Mouse (Mus musculus): ENCODE measurements around the gene Cttn. TPM values are rescaled to one million over a fixed set of nuclear protein-coding genes. Genes with fewer than 3 reads are reported as not detected.

Gene Cttn
- total and polyA plus RNA-seq, 3 experiments: 0.55 TPM; not detected in 2

DNA sequence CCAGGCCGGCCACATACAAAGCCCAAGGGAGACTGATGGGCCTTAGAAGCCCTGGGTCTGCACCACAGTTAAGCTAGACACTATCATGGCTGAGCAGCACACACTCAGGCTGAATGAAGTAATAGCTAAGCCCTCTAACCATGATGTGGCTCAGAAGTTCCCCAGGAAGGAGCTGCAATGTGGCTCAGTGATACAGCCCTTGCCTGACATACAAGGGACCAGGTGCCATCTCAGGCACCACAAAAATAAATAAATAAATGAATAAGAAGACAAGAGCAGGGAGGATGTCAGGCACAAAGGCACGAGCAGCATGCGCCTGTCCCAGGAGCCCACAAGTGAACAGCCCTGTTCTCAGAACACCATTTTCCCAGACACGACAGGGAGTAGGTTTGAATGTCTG is 28.8 kb downstream of the Cttn start:
- H3K27me3 ChIP-seq (replicated peaks): peaks cover 93% of the 10 kb centered on the region
- peaks cover 3% of the 10 kb centered on the region for H3K9me3 ChIP-seq (replicated peaks; ENCODE audit: low read length)
- peaks cover 8 to 23% of the 10 kb centered on the region in 2 experiments for H3K4me1 ChIP-seq (ENCODE audit: control insufficient read depth in 1 of 2, insufficient read depth in 2 of 2)
- no peak overlapping the region for H3K4me3 ChIP-seq (replicated peaks in 1 of 3; ENCODE audit: low read depth in 2 of 3, low read length in 2 of 3, poor library complexity in 1 of 3)
- no peak overlapping the region for H3K27ac ChIP-seq (ENCODE audit: insufficient read depth, low read depth)
- H3K4me2 ChIP-seq (ENCODE audit: insufficient read depth, low read depth, poor library complexity, severe bottlenecking): no peak overlapping the region
- no peak overlapping the region for H3K9ac ChIP-seq (ENCODE audit: insufficient read depth, low read depth)
- no peaks in the 10 kb centered on the region for H3K79me2 ChIP-seq (replicated peaks; ENCODE audit: control insufficient read depth, extremely low read depth, insufficient read depth, poor library complexity, severe bottlenecking)
- no peak for TF ChIP-seq MAFK (IDR thresholded peaks at IDR 0.05; ENCODE audit: insufficient replicate concordance, low read length)
- DNase-seq (ENCODE audit: extremely low read depth): no peak
- dilution Hi-C loops (cut with MboI; ENCODE audit: extremely low pct_ligation_motif_present, extremely low pct_unique_long_range_greater_than_20kb, low sequenced_read_pairs) (no loop called here), in situ Hi-C loops (cut with MboI; ENCODE audit: low pct_ligation_motif_present, low pct_unique_long_range_greater_than_20kb, low sequenced_read_pairs) (loop anchor here (25.0 kb wide), 1 partner anchor 355 kb away; no protein-coding TSS in a partner anchor)
- no peaks in the 10 kb centered on the region for H3K36me3 ChIP-seq (replicated peaks in 1 of 2; ENCODE audit: control insufficient read depth in 1 of 2, insufficient read depth in 1 of 2, low read length in 1 of 2)

GRCm38 (mm10) chr7:144441466-144441865 is 29.3 kb downstream of the Cttn start:
- dilution Hi-C loops (cut with MboI; ENCODE audit: extremely low pct_ligation_motif_present, extremely low pct_unique_long_range_greater_than_20kb, low sequenced_read_pairs) (no loop called here), in situ Hi-C loops (cut with MboI; ENCODE audit: low pct_ligation_motif_present, low pct_unique_long_range_greater_than_20kb, low sequenced_read_pairs) (loop anchor here (25.0 kb wide), 1 partner anchor 354 kb away; no protein-coding TSS in a partner anchor)
- Histone ChIP-seq H3K27ac (ENCODE audit: insufficient read depth, low read depth) (no peak overlapping the region), H3K4me3 (replicated peaks in 1 of 3; ENCODE audit: low read depth in 2 of 3, low read length in 2 of 3, poor library complexity in 1 of 3) (no peak overlapping the region), H3K9ac (ENCODE audit: insufficient read depth, low read depth) (no peak overlapping the region), H3K27me3 (replicated peaks) (peaks cover 92% of the 10 kb centered on the region), H3K79me2 (replicated peaks; ENCODE audit: control insufficient read depth, extremely low read depth, insufficient read depth, poor library complexity, severe bottlenecking) (no peaks in the 10 kb centered on the region), H3K9me3 (replicated peaks; ENCODE audit: low read length) (peaks cover 3% of the 10 kb centered on the region), H3K36me3 (replicated peaks in 1 of 2; ENCODE audit: control insufficient read depth in 1 of 2, insufficient read depth in 1 of 2, low read length in 1 of 2) (no peaks in the 10 kb centered on the region), H3K4me1 (ENCODE audit: control insufficient read depth in 1 of 2, insufficient read depth in 2 of 2) (peaks cover 4 to 18% of the 10 kb centered on the region in 2 experiments), H3K4me2 (ENCODE audit: insufficient read depth, low read depth, poor library complexity, severe bottlenecking) (no peak overlapping the region)
- no peak for DNase-seq (ENCODE audit: extremely low read depth)
- TF ChIP-seq USF1 (IDR thresholded peaks at IDR 0.05; ENCODE audit: low read depth, low read length) (no peak), JUND (conservative IDR thresholded peaks at IDR 0.05; ENCODE audit: low read depth, low read length) (no peak), RCOR1 (conservative IDR thresholded peaks at IDR 0.05; ENCODE audit: low read depth, low read length) (no peak), MAFK (IDR thresholded peaks at IDR 0.05; ENCODE audit: insufficient replicate concordance, low read length) (no peak), JUN (IDR thresholded peaks at IDR 0.05; ENCODE audit: insufficient read depth, low read depth, low read length) (no peak), PAX5 (IDR thresholded peaks at IDR 0.05; ENCODE audit: low read length) (no peak), ZKSCAN1 (IDR thresholded peaks at IDR 0.05; ENCODE audit: borderline replicate concordance, low read depth, low read length) (no peak), MAZ (IDR thresholded peaks at IDR 0.05; ENCODE audit: low read depth, low read length) (no peak), BHLHE40 (IDR thresholded peaks at IDR 0.05; ENCODE audit: low read depth, low read length) (no peak), E2F4 (IDR thresholded peaks at IDR 0.05; ENCODE audit: insufficient replicate concordance, low read depth, low read length) (no peak)

DNA sequence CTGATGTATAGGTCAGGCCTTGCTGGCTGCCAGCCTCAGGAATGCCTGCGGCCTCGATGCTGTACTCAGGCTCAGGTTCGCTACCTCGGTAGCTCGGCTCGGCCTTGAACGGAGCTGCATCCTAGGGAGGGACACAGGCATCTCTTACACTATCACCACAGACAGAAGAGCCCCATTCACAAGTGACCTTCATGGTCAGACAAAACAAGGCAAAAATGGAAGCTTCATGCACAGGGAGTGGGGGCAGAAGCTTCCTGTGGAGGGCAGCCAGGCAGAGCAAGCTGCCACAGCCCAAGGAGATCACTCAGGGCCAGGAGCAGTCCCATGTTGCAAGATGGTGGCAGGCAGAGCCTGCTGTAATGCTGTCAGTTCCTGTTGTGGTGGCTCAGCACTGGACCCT is 32.0 kb downstream of the Cttn start:
- H3K9ac ChIP-seq (ENCODE audit: insufficient read depth, low read depth): no peak overlapping the region
- peaks cover 79% of the 10 kb centered on the region for H3K27me3 ChIP-seq (replicated peaks)
- H3K4me3 ChIP-seq (replicated peaks in 1 of 3; ENCODE audit: low read depth in 2 of 3, low read length in 2 of 3, poor library complexity in 1 of 3): no peak overlapping the region
- no peak for DNase-seq (ENCODE audit: extremely low read depth)
- in situ Hi-C loops (cut with MboI; ENCODE audit: low pct_ligation_motif_present, low pct_unique_long_range_greater_than_20kb, low sequenced_read_pairs): loop anchor here (25.0 kb wide), 1 partner anchor 352 kb away; no protein-coding TSS in a partner anchor
- dilution Hi-C loops (cut with MboI; ENCODE audit: extremely low pct_ligation_motif_present, extremely low pct_unique_long_range_greater_than_20kb, low sequenced_read_pairs): no loop called here
- H3K79me2 ChIP-seq (replicated peaks; ENCODE audit: control insufficient read depth, extremely low read depth, insufficient read depth, poor library complexity, severe bottlenecking): no peaks in the 10 kb centered on the region
- no peaks in the 10 kb centered on the region for H3K36me3 ChIP-seq (replicated peaks in 1 of 2; ENCODE audit: control insufficient read depth in 1 of 2, insufficient read depth in 1 of 2, low read length in 1 of 2)
- no peak overlapping the region for H3K27ac ChIP-seq (ENCODE audit: insufficient read depth, low read depth)
- H3K4me1 ChIP-seq (ENCODE audit: control insufficient read depth in 1 of 2, insufficient read depth in 2 of 2): no peaks in the 10 kb centered on the region
- TF ChIP-seq CHD2 (IDR thresholded peaks at IDR 0.05; ENCODE audit: low read length) (no peak), USF1 (IDR thresholded peaks at IDR 0.05; ENCODE audit: low read depth, low read length) (no peak), POLR2A (IDR thresholded peaks at IDR 0.05; ENCODE audit: low read depth, low read length) (no peak), BHLHE40 (IDR thresholded peaks at IDR 0.05; ENCODE audit: low read depth, low read length) (no peak), ZKSCAN1 (IDR thresholded peaks at IDR 0.05; ENCODE audit: borderline replicate concordance, low read depth, low read length) (no peak), ZNF384 (IDR thresholded peaks at IDR 0.05; ENCODE audit: low read depth, low read length) (no peak), RAD21 (IDR thresholded peaks at IDR 0.05; ENCODE audit: low read depth, low read length) (no peak), ETS1 (conservative IDR thresholded peaks at IDR 0.05; ENCODE audit: low read depth, low read length) (no peak), GABPA (IDR thresholded peaks at IDR 0.05; ENCODE audit: insufficient replicate concordance, low read depth, low read length) (no peak)
- no peak overlapping the region for H3K4me2 ChIP-seq (ENCODE audit: insufficient read depth, low read depth, poor library complexity, severe bottlenecking)
- no peaks in the 10 kb centered on the region for H3K9me3 ChIP-seq (replicated peaks; ENCODE audit: low read length)

Measured in CH12.LX (cell line).